Mouse (Mus musculus): Measurements from ENCODE around the gene Nupr1l.

The Nupr1l gene

GRCm38 (mm10) chr5:129908242-129908965 lies at the start of gene Nupr1l:
TSS of gene Nupr1l (plus strand) at chr5:129908540.
- no peak for TF ChIP-seq GATA4 (IDR thresholded peaks at IDR 0.05; ENCODE audit: insufficient replicate concordance, low read length)

GRCm38 (mm10) chr5:129862325-129862724 lies 46.0 kb upstream of the Nupr1l start:
- no peak for TF ChIP-seq GATA4 (IDR thresholded peaks at IDR 0.05; ENCODE audit: insufficient replicate concordance, low read length)

GRCm38 (mm10) chr5:129864467-129864866 lies 43.9 kb upstream of the Nupr1l start:
- TF ChIP-seq GATA4 (IDR thresholded peaks at IDR 0.05; ENCODE audit: insufficient replicate concordance, low read length) = no peak

- no peak for TF ChIP-seq GATA4 (IDR thresholded peaks at IDR 0.05; ENCODE audit: insufficient replicate concordance, low read length)
Observed at GRCm38 (mm10) chr5:129865841-129866240, 42.5 kb upstream of the Nupr1l start.

- TF ChIP-seq GATA4 (IDR thresholded peaks at IDR 0.05; ENCODE audit: insufficient replicate concordance, low read length) = no peak
Observed at GRCm38 (mm10) chr5:129869238-129869995, 38.9 kb upstream of the Nupr1l start.

- TF ChIP-seq GATA4 (IDR thresholded peaks at IDR 0.05; ENCODE audit: insufficient replicate concordance, low read length) = no peak
Observed at GRCm38 (mm10) chr5:129871238-129871637, 37.1 kb upstream of the Nupr1l start.

GRCm38 (mm10) chr5:129873942-129874341 lies 34.4 kb upstream of the Nupr1l start:
- TF ChIP-seq GATA4 (IDR thresholded peaks at IDR 0.05; ENCODE audit: insufficient replicate concordance, low read length) = no peak

GRCm38 (mm10) chr5:129875098-129875497 lies 33.2 kb upstream of the Nupr1l start:
- TF ChIP-seq GATA4 (IDR thresholded peaks at IDR 0.05; ENCODE audit: insufficient replicate concordance, low read length) = no peak

GRCm38 (mm10) chr5:129877731-129878455 lies 30.4 kb upstream of the Nupr1l start:
- TF ChIP-seq GATA4 (IDR thresholded peaks at IDR 0.05; ENCODE audit: insufficient replicate concordance, low read length) = no peak

- no peak for TF ChIP-seq GATA4 (IDR thresholded peaks at IDR 0.05; ENCODE audit: insufficient replicate concordance, low read length)
Observed at GRCm38 (mm10) chr5:129878946-129879345, 29.4 kb upstream of the Nupr1l start.

GRCm38 (mm10) chr5:129879888-129880287 lies 28.5 kb upstream of the Nupr1l start:
- TF ChIP-seq GATA4 (IDR thresholded peaks at IDR 0.05; ENCODE audit: insufficient replicate concordance, low read length) = no peak

GRCm38 (mm10) chr5:129886271-129886670 lies 22.1 kb upstream of the Nupr1l start:
- no peak for TF ChIP-seq GATA4 (IDR thresholded peaks at IDR 0.05; ENCODE audit: insufficient replicate concordance, low read length)

GRCm38 (mm10) chr5:129886911-129887636 lies 21.3 kb upstream of the Nupr1l start, which contains the start of gene Chchd2:
TSS of gene Chchd2 (minus strand) at chr5:129887470.
- no peak for TF ChIP-seq GATA4 (IDR thresholded peaks at IDR 0.05; ENCODE audit: insufficient replicate concordance, low read length)

GRCm38 (mm10) chr5:129895198-129896088 lies 12.9 kb upstream of the Nupr1l start, which contains the start of gene Zbed5:
TSS of gene Zbed5 (plus strand) at chr5:129895723.
- TF ChIP-seq GATA4 (IDR thresholded peaks at IDR 0.05; ENCODE audit: insufficient replicate concordance, low read length) = no peak
